Mouse (Mus musculus) cerebellum, postnatal 4 days (tissue): ENCODE results near the gene Copg2.

Source experiments
- DNase-seq, 2 experiments: peaks; one replicate each; pipeline ENCODE4 v3.0.0; 2022; ENCODE audit warnings: low spot score in 2 of 2, mixed read lengths in 1 of 2

The Copg2 gene

GRCm38 (mm10) chr6:30734988-30735727 is 161.4 kb downstream of the Copg2 start:
- no peak for DNase-seq

GRCm38 (mm10) chr6:30734465-30734864 is 162.1 kb downstream of the Copg2 start:
- DNase-seq, result no peak

- DNase-seq, result no peak
These were observed 163.9 kb downstream of the Copg2 start for GRCm38 (mm10) chr6:30732571-30733130.

- DNase-seq, result no peak
These were observed 166.2 kb downstream of the Copg2 start for GRCm38 (mm10) chr6:30730301-30730971.

GRCm38 (mm10) chr6:30723331-30723730 is 173.3 kb downstream of the Copg2 start, which contains the start of gene Mest:
TSS of gene Mest (plus strand) at chr6:30723547.
- no peak for DNase-seq

GRCm38 (mm10) chr6:30722385-30723164 is 174.0 kb downstream of the Copg2 start:
- no peak for DNase-seq

- no peak for DNase-seq
These were observed 179.8 kb downstream of the Copg2 start for GRCm38 (mm10) chr6:30716796-30717195.

- no peak for DNase-seq
These were observed 181.6 kb downstream of the Copg2 start for GRCm38 (mm10) chr6:30714891-30715471.

DNA sequence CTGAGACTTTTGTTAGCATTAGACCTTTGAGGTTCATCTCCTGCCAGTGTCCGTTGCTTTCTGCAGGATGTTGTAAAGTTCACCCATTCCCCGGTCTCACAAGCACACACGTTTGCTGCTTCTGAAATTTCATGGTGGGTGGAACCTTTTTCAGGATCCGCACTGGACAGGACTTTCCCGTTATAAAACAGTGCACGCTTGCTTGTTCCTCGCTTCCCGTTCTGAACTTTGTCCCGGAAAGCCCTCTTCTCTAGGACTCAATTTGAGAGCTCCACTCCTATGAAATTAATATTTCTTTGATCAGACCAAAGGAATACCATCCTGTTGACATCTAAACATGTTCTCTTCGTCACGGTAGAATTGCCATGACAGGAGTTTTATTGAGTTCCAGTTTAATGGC is 182.7 kb downstream of the Copg2 start:
- DNase-seq, result no peak

DNA sequence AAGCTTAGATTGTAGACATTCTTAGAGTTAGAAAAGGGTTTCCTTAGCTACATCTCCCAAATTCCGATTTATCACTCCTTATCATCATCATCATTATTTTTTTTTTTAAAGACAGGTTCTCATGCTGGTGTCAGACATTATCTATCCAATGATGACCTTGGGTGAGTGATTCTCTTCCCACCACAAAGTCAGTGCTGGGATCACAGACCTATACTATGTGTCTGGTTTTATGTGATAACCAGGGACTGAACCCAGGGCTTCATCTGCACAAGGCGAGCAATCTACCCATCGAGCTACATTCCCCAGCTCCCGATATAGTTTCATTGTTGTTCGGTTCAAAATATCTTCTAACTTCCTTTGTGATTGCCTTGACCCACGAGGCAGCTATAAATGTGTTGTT is 183.1 kb downstream of the Copg2 start:
- no peak for DNase-seq

GRCm38 (mm10) chr6:30712484-30712883 is 184.1 kb downstream of the Copg2 start:
- DNase-seq, result no peak

DNA sequence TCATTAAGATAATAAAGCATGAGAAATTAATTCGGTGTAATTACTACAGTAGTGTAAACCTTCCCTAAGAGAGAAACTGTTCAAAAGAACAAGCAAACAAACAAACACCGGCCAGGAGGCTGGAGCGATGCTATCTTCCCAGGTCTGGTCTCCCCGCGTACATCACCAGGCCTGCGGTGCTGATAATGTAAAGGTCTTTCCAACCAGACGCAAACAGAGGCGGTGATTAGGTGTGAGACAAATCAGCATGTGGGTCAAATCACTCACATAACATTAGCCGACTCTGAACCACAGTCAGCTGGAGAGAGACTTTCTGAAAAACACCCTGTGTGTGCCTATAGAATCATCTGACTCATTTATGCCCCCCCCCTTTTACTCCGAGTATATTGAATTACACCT is 185.2 kb downstream of the Copg2 start:
- DNase-seq, result no peak

- DNase-seq, result no peak
These were observed 185.9 kb downstream of the Copg2 start for GRCm38 (mm10) chr6:30710371-30711364.

DNA sequence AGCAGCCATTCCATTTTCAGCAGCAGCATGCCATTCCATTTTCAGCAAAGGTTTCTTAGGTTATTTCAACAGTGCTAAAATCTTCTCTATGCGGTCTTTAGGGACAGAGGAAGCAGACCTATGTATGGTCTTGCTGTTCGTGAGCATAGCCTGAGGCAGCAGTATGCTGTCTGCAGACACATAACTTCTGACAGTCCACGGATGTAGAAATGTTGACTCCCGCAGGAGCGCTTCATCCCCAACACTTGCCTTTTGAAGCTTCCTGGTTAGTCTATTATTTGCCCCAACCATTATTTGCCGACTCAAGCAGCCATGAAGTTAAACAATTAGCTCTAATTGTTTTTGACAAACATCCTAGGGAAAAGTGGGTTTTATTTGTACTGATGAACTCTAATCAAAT is 187.5 kb downstream of the Copg2 start:
- DNase-seq, result no peak

- no peak for DNase-seq
These were observed 192.5 kb downstream of the Copg2 start for GRCm38 (mm10) chr6:30703977-30704602.

GRCm38 (mm10) chr6:30703476-30703875 is 193.1 kb downstream of the Copg2 start:
- DNase-seq, result no peak

DNA sequence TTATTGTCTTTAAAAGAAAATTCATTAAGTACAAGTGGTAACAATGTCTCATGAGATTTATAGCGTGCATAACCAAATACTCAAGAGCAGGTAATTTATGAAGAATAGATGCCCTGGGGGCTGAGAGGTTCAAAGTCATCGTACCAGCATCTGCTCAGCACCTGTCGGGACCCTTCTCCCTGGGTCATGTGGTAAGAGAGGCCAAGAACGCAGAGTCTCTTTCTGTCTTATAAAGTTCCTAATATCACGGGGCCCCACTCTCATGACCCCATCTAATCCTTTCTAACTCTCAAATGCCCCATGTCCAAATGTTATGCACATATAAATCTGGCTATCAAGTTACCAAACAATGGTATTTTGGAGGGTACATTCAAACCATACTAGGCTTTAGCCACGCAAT is 193.7 kb downstream of the Copg2 start:
- no peak for DNase-seq

DNA sequence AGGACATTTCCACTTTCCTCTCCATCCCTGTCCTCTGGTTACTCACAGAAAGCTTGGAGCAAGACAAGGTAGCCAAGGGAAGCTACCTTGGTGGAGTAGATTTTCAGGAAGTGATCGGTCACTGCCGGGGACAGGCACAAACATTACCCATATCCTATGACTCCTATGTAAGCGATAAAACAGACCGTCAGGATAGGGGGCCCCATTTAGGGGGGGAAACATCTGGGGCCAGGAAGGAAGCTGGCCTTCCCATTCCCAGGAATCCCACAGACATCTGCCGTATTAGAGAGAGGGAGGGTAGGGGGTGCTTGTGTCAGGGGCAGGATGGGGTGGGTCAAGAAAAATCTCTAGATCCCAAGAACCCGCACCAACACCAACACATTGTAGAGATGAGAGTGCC is 196.4 kb downstream of the Copg2 start:
- no peak for DNase-seq

GRCm38 (mm10) chr6:30698036-30698435 is 198.6 kb downstream of the Copg2 start:
- no peak for DNase-seq
